Mouse (Mus musculus) forebrain, embryonic 11.5 days (tissue): Measurements from ENCODE around the gene Osbpl10. TPM values are rescaled to one million over a fixed set of nuclear protein-coding genes. Genes with fewer than 3 reads are reported as not detected.

ENCODE experiments used
- ATAC-seq: fragments of 200-750 bp; cut with Nextera tagmentation; replicated peaks from 2 replicates; pipeline ENCODE4 v1.8.0; 2017; ENCODE audit warnings: moderate TSS enrichment; ENCODE audit not compliant: low FRiP score
- DNase-seq: peaks from one replicate; pipeline ENCODE4 v3.0.0-alpha.2; 2017; ENCODE audit warnings: low spot score
- H3K27ac ChIP-seq: fragments of 300-500 bp; sonication (generic); 2 replicates; pipeline ENCODE4 v1.5.1; 2014; ENCODE audit warnings: low read depth, low read length
- H3K27me3 ChIP-seq: fragments of 300-500 bp; sonication (generic); 2 replicates; pipeline ENCODE4 v1.6.1; 2014; ENCODE audit warnings: mild to moderate bottlenecking, low read length, mixed read lengths; ENCODE audit not compliant: control insufficient read depth, insufficient read depth
- H3K36me3 ChIP-seq: fragments of 300-500 bp; sonication (generic); 2 replicates; pipeline ENCODE4 v1.6.1; 2014; ENCODE audit warnings: mild to moderate bottlenecking, low read length, moderate library complexity, mixed read lengths; ENCODE audit not compliant: control insufficient read depth, insufficient read depth
- H3K4me1 ChIP-seq: fragments of 300-500 bp; sonication (generic); replicated peaks from 2 replicates; pipeline ENCODE4 v1.6.1; 2014; ENCODE audit warnings: low read length, mixed read lengths; ENCODE audit not compliant: control insufficient read depth, insufficient read depth
- H3K4me2 ChIP-seq: fragments of 300-500 bp; sonication (generic); 2 replicates; pipeline ENCODE4 v1.6.1; 2014; ENCODE audit warnings: low read depth, mild to moderate bottlenecking, low read length, moderate library complexity, mixed read lengths; ENCODE audit not compliant: severe bottlenecking
- H3K4me3 ChIP-seq: fragments of 300-500 bp; sonication (generic); 2 replicates; pipeline ENCODE4 v1.5.1; 2014; ENCODE audit warnings: low read depth, low read length
- H3K9ac ChIP-seq: fragments of 300-500 bp; sonication (generic); 2 replicates; pipeline ENCODE4 v1.6.1; 2014; ENCODE audit warnings: low read length
- H3K9me3 ChIP-seq: fragments of 300-500 bp; sonication (generic); 2 replicates; pipeline ENCODE4 v1.6.1; 2016; ENCODE audit warnings: low read length, mixed read lengths; ENCODE audit not compliant: control insufficient read depth
- WGBS: fragments of 180-500 bp; shearing (Covaris S2); extraction: QIAGEN DNeasy Blood & Tissue Kit; methylation state at CpG from one replicate; pipeline ENCODE4 v1.1.7; 2014; 5-methylcytosine and 5-hydroxymethylcytosine counted together
- polyA plus RNA-seq: library from polyadenylated mRNA; unstranded; fragments of >200 nt; fragmentation: Nextera tagmentation; extraction: Ambion mirVana; gene quantifications from 2 replicates; pipeline ENCODE4 v1.2.1, GENCODE M21; 2014

Osbpl10 gene
- polyA plus RNA-seq, 1 experiment from 2014 or later, result 1.0 TPM

DNA sequence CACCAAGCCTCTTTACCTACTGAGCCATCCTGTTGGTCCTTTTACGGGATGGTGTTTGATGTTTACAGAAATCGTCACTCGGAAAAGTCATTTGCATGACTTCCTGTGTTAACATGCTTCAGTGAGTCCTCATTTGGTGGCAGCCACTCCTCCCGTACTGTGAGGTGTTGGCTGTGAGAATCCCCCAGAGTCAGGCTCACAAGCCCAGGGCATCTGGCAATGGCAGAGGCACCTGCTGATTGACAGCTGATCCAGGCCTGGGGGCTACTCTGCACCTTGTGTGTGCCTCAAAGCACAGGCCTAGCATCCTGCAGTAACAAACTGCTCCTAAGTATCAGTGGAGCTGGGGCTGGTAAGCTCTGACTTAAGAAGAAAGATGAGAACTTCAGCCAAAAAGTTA is 156.4 kb downstream of the Osbpl10 start:
- Histone ChIP-seq H3K27ac (no peak overlapping the region), H3K4me2 (no peak overlapping the region), H3K27me3 (no peaks in the 10 kb centered on the region), H3K4me1 (no peaks in the 10 kb centered on the region), H3K4me3 (no peak overlapping the region), H3K9ac (no peak overlapping the region), H3K9me3 (no peaks in the 10 kb centered on the region), H3K36me3 (no peaks in the 10 kb centered on the region)
- 64% methylated on average over 4 of the region's 4 CpGs for WGBS
- DNase-seq (no peak), ATAC-seq (no peak; the same call in 1 of the 2 replicates)

DNA sequence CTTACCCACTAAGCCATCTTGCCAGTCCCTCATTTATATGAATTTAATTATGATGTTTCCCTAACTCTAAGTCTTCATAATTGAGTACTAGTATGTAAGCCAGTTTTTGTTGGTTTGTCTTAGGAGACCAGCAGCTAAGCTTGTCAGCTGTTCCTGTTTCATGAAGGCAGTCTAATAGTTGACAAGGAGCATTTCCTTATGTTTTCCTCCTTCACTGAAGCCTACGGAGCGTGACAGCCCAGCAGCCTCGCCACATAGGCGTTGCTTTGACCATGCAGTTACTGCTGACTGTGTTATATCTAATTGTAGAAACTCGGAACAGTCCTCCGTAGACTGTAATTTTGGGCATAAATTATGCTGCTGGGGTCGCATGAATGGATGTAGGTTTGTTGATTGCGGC is 157.0 kb downstream of the Osbpl10 start:
- no peak overlapping the region for H3K27ac ChIP-seq
- ATAC-seq (no peak), DNase-seq (no peak)
- H3K9me3 ChIP-seq, result no peaks in the 10 kb centered on the region
- H3K4me1 ChIP-seq, result no peaks in the 10 kb centered on the region
- no peaks in the 10 kb centered on the region for H3K27me3 ChIP-seq
- H3K36me3 ChIP-seq, result no peaks in the 10 kb centered on the region
- no peak overlapping the region for H3K9ac ChIP-seq
- 88% methylated on average over 8 of the region's 8 CpGs for WGBS
- no peak overlapping the region for H3K4me2 ChIP-seq
- no peak overlapping the region for H3K4me3 ChIP-seq

DNA sequence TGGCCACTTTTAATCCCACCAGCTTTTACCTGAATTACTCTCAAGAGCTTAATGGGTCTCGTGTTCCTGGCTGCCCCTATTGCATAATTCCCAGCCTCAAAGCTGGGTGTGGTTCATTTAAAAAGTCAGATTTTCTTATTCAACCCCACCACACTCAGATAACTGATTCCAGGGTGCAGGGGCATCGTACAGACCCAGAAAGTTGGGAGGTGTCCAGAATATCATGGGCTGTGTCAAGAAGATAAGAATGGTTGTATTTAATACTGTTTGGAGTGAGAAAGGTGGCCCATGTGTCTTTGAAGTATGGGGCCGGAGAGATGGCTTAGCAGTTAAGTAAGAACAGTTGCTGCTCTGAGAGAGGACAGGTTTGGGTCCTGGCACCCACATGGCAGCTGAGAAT is 159.5 kb downstream of the Osbpl10 start:
- Histone ChIP-seq H3K27me3 (no peaks in the 10 kb centered on the region), H3K4me3 (no peak overlapping the region), H3K4me1 (no peaks in the 10 kb centered on the region), H3K27ac (no peak overlapping the region), H3K36me3 (no peaks in the 10 kb centered on the region), H3K9ac (no peak overlapping the region), H3K4me2 (no peak overlapping the region), H3K9me3 (no peaks in the 10 kb centered on the region)
- WGBS, result 70% methylated on average over 3 of the region's 3 CpGs
- ATAC-seq, result no peak
- DNase-seq, result no peak

DNA sequence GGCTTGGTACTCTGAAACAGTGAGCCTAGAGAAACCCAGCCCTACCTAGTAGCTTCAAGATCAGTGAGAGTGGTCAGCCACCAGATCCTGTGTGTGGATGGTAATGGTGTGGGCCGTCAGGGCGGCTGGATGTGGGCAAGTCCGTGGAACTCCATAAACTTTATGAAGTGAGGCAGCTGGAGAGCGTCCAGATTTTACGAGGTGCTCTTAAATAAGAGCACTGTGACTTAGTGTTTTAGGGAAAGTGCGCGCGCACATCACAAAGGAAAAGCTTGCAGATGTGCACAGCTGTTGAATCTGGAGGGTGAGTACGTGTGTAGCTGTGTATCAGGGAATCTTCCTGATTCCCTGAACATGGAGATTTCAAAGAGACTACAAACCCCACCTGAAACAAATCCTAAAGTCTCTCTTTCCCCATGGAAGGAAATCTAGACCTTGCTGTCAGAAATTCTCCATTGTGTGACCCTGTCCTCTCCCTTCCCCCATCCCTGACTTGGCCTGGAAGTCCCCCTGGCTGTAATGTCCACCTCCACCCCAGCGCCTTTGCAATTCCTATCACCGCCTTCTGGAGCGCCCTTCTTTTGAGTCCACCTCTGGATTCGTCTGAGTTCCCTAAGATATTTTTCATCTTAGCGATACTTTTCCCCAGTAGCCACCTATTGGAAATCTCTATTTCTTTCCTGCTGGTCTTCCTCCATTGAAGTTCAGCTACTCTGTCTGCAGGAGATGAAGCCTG is 161.4 kb downstream of the Osbpl10 start:
- Histone ChIP-seq H3K27me3 (no peaks in the 10 kb centered on the region), H3K4me2 (no peak overlapping the region), H3K9ac (no peak overlapping the region), H3K4me3 (no peak overlapping the region), H3K36me3 (no peaks in the 10 kb centered on the region), H3K9me3 (no peaks in the 10 kb centered on the region), H3K27ac (no peak overlapping the region), H3K4me1 (no peaks in the 10 kb centered on the region)
- WGBS, result 87% methylated on average over 14 of the region's 14 CpGs
- ATAC-seq (no peak), DNase-seq (no peak)

DNA sequence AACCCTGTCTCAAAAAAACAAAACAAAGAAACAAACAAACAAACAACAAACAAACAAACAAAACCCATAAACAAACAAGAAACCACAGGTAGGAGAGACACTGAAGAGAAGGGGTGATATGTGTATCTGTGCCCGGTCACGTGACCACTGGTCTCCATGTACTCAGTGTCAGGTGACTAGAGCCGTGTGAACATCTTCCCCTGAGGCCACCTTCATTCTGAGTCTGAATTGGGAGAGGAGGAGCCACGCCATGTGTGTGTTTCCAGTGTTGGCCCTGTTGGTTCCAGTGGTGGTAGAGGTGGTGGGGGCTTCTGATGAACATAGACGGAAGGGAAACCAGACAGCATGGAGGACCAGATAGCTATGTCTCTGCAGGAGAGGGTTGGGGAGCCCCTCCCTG is 168.8 kb downstream of the Osbpl10 start:
- Histone ChIP-seq H3K4me2 (no peak overlapping the region), H3K9me3 (no peaks in the 10 kb centered on the region; the same call in 1 of the 2 replicates), H3K4me1 (no peaks in the 10 kb centered on the region), H3K4me3 (no peak overlapping the region), H3K9ac (no peak overlapping the region), H3K27ac (no peak overlapping the region), H3K36me3 (no peaks in the 10 kb centered on the region), H3K27me3 (no peaks in the 10 kb centered on the region)
- DNase-seq, result no peak
- no peak for ATAC-seq
- WGBS, result 84% methylated on average over 5 of the region's 5 CpGs

DNA sequence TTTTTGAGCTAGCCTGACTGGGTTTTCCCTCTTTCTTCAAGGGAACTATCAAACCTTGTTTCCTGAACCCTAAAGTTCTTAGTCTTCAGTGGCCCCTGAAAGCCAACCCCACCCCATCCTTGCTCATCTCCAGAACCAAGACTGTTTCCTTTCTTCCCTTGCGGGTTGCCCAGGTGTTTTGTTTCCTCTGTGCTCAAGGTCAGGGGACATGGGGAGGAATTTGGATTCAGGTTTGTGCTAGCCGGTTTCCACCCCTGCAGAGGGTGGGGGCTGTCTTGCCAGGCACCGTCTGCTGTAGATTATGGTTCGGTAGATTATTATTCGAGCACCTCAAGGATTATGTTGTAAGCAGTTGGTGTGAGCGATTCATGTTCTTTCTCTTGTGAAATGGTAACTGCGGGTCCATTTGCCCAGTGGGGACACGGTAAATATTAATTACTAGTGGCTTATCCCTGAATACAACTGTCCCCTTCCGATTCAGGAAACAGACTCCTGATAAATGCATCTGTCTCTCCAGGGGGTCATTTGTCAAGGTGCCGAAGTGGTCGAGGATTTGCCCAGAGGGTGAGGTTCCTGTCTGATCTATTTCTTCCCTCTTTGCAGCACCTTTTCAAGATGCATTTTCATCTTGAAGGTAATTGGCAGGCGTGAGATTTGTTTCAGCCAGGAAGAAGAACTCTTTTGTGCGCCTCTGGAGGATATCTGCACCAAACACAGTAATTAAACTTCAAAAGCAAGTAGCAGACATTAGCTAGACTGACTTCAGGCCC is 169.4 kb downstream of the Osbpl10 start:
- H3K27ac ChIP-seq, result no peak overlapping the region
- DNase-seq, result no peak
- H3K27me3 ChIP-seq, result no peaks in the 10 kb centered on the region
- H3K36me3 ChIP-seq, result no peaks in the 10 kb centered on the region
- no peaks in the 10 kb centered on the region; the same call in 1 of the 2 replicates for H3K9me3 ChIP-seq
- no peak overlapping the region for H3K9ac ChIP-seq
- H3K4me3 ChIP-seq, result no peak overlapping the region
- H3K4me1 ChIP-seq, result no peaks in the 10 kb centered on the region
- 81% methylated on average over 13 of the region's 13 CpGs for WGBS
- no peak for ATAC-seq
- no peak overlapping the region for H3K4me2 ChIP-seq

DNA sequence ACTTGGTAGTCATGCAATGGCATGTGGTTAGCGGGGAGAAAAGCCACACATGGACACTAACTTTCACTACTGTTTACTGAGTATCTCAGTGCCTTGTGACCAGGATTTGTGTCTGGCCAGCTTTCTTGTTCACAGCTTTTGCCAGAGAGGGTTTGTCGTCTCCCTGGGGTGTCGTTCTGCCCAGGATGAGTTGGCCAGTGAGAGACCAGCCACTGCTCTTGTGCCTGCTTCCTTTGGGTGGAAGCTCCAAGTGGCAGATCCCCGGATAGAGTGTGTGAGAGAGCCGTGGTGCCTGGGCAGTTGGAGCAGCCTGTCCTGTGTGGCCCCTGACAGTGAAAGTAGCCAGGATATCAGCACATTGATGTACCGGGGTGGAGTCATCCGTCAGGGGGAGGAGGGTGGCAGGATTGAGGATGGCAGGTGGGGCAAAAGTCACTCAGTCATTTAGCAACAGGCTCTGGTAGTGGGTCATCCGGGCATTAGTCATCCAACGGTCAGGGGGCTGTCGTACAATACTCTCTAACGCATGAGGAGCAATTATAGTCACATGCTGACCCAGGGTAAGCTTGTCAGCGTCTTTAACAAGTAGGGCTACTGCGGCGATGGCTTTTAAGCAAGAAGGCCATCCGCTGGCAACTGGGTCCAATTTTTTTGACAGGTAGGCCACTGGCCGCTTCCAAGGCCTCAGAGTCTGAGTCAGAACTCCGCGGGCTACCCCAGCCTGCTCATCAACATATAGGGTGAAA is 170.8 kb downstream of the Osbpl10 start:
- Histone ChIP-seq H3K4me3 (no peak overlapping the region), H3K27me3 (no peaks in the 10 kb centered on the region), H3K9ac (no peak overlapping the region), H3K27ac (no peak overlapping the region), H3K36me3 (no peaks in the 10 kb centered on the region), H3K9me3 (no peaks in the 10 kb centered on the region; the same call in 1 of the 2 replicates), H3K4me2 (no peak overlapping the region), H3K4me1 (no peaks in the 10 kb centered on the region)
- no peak for DNase-seq
- 91% methylated on average over 18 of the region's 18 CpGs for WGBS
- no peak for ATAC-seq

DNA sequence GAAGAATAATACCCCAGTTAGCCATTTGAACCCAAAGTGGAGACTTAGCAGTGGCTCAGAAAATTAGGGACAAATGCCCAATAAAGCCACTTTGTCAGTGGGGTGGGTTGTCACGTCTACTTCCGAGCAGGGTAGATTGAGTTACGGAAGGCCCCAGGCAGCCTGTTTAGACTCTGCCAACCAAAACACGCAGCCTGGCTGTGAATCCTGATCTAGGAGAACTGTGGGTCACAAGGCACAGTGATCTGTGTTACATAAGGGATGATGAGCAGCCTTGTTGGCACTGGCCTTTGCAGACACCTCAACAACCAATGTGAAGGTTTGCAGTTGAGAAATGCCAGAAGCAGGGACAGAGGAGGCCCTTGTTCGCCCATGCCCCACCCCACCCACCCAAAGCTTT is 183.2 kb downstream of the Osbpl10 start:
- H3K27ac ChIP-seq, result no peak overlapping the region
- H3K4me1 ChIP-seq, result no peaks in the 10 kb centered on the region
- H3K4me2 ChIP-seq, result no peak overlapping the region
- H3K4me3 ChIP-seq, result no peak overlapping the region
- no peaks in the 10 kb centered on the region for H3K9me3 ChIP-seq
- no peak overlapping the region for H3K9ac ChIP-seq
- H3K27me3 ChIP-seq, result no peaks in the 10 kb centered on the region
- no peaks in the 10 kb centered on the region for H3K36me3 ChIP-seq
- ATAC-seq (no peak), DNase-seq (no peak)
- WGBS, result 77% methylated on average over 5 of the region's 5 CpGs
